Mouse (Mus musculus): ENCODE results near the gene Ndufs8. TPM values are rescaled to one million over a fixed set of nuclear protein-coding genes. Genes with fewer than 3 reads are reported as not detected.

Gene Ndufs8
- polyA plus RNA-seq, 1 experiment from 2014 or later, result 390 TPM

DNA sequence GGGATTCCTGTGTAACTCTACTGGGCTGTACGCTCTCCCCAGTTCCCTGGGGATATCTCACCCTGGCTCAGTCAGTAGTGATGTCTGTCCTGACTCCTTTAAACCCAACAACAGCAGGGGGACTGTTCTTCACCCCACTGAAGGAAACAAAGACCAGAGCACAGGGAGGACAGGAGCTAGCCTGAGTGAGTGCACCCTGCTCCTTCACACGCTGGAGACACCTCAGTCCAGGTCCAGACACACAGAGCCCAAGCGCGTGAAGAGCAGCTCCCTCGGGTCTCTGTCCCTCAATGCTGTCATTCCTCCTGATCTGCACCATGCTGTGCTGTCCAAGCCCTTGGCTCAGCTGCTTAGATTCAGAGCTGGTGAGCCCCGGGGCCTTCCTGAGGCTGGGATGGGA is 14.1 kb upstream of the Ndufs8 start:
- Histone ChIP-seq H3K9ac (ENCODE audit: low read length) (no peak overlapping the region), H3K36me3 (ENCODE audit: control insufficient read depth, insufficient read depth, low read length) (no peaks in the 10 kb centered on the region), H3K4me1 (replicated peaks; ENCODE audit: control insufficient read depth, insufficient read depth, low read length) (peaks cover 10% of the 10 kb centered on the region), H3K9me3 (ENCODE audit: control insufficient read depth, low read length) (no peaks in the 10 kb centered on the region), H3K4me3 (ENCODE audit: low read depth, low read length) (no peak overlapping the region), H3K27me3 (replicated peaks; ENCODE audit: control insufficient read depth, insufficient read depth, low read length) (no peaks in the 10 kb centered on the region), H3K4me2 (ENCODE audit: low read length) (no peak overlapping the region), H3K27ac (ENCODE audit: low read depth) (no peak overlapping the region)
- 73% methylated on average over 6 of the region's 6 CpGs for WGBS
- no peak for ATAC-seq (replicated peaks; ENCODE audit: low FRiP score, low TSS enrichment, low read depth)
- DNase-seq (ENCODE audit: low spot score), result no peak

DNA sequence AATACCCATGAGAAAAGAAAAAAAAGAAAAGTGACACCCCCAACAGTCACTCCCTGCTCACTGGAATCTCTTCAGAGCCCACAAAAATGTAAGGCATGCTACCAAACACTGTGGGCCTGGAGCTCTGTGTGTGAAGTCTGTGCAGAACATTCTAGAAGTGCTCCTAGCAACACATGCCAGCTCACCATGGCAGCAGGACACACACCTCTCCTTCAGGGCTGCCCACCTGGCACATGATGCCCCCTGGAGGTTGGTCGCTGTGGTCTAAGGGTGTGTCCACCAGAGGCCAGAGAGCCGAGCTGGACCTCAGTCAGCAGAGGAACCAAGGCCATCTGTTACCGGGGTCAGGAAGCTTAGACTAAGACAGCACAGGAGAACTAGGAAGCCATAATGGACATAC is 13.7 kb upstream of the Ndufs8 start:
- no peak for DNase-seq (ENCODE audit: low spot score)
- H3K36me3 ChIP-seq (ENCODE audit: control insufficient read depth, insufficient read depth, low read length), result no peaks in the 10 kb centered on the region
- no peaks in the 10 kb centered on the region for H3K27me3 ChIP-seq (replicated peaks; ENCODE audit: control insufficient read depth, insufficient read depth, low read length)
- no peak overlapping the region for H3K4me3 ChIP-seq (ENCODE audit: low read depth, low read length)
- no peak overlapping the region for H3K27ac ChIP-seq (ENCODE audit: low read depth)
- ATAC-seq (replicated peaks; ENCODE audit: low FRiP score, low TSS enrichment, low read depth), result no peak
- 60% methylated on average over 3 of the region's 3 CpGs for WGBS
- H3K4me2 ChIP-seq (ENCODE audit: low read length), result no peak overlapping the region
- no peaks in the 10 kb centered on the region for H3K9me3 ChIP-seq (ENCODE audit: control insufficient read depth, low read length)
- H3K9ac ChIP-seq (ENCODE audit: low read length), result no peak overlapping the region
- H3K4me1 ChIP-seq (replicated peaks; ENCODE audit: control insufficient read depth, insufficient read depth, low read length), result peaks cover 10% of the 10 kb centered on the region

DNA sequence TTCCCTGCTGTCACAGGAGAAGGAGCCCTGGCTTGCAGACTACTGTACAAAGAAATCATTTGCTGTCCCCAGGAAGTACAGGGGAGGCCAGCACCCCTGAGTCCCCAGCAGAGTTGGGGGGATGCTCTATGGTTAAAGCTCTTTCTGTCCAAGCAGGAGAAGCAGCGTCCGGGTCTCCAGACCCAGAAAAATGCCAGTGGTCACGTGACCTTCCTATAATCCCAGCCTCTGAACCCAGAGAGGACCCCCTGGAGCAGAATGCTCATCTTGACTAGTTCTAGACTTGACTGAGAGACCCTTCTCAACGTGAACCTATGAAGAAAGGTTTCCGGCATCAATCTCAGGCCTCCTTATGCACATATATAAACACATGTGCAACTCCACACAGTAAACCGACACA is 13.3 kb upstream of the Ndufs8 start:
- Histone ChIP-seq H3K27ac (ENCODE audit: low read depth) (no peak overlapping the region), H3K4me1 (replicated peaks; ENCODE audit: control insufficient read depth, insufficient read depth, low read length) (peaks cover 10% of the 10 kb centered on the region), H3K4me3 (ENCODE audit: low read depth, low read length) (no peak overlapping the region), H3K9me3 (ENCODE audit: control insufficient read depth, low read length) (no peaks in the 10 kb centered on the region), H3K27me3 (replicated peaks; ENCODE audit: control insufficient read depth, insufficient read depth, low read length) (no peaks in the 10 kb centered on the region), H3K4me2 (ENCODE audit: low read length) (no peak overlapping the region), H3K36me3 (ENCODE audit: control insufficient read depth, insufficient read depth, low read length) (no peaks in the 10 kb centered on the region), H3K9ac (ENCODE audit: low read length) (no peak overlapping the region)
- no peak for ATAC-seq (replicated peaks; ENCODE audit: low FRiP score, low TSS enrichment, low read depth)
- no peak for DNase-seq (ENCODE audit: low spot score)
- WGBS, result 77% methylated on average over 6 of the region's 6 CpGs

DNA sequence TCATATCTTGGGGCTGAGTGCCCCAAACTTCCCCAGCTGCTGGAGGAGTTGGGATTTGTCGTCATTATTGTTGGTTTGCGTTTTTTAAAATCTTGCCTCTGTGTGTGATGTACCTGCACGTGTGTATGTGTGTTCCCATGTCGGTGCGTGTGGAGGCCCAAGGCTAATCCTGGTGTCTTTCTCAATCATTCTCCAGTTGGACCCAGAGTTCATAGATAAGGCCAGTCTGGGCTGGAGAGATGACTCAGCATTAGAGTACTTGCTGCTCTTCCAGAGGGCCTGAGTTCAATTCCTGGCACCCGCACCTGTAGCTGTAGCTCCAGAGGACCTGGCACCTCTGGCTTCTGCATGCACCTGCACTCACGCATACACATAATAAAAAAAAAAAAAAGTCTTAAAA is 12.3 kb upstream of the Ndufs8 start:
- Histone ChIP-seq H3K27me3 (replicated peaks; ENCODE audit: control insufficient read depth, insufficient read depth, low read length) (no peaks in the 10 kb centered on the region), H3K4me1 (replicated peaks; ENCODE audit: control insufficient read depth, insufficient read depth, low read length) (peaks cover 10% of the 10 kb centered on the region), H3K27ac (ENCODE audit: low read depth) (no peak overlapping the region), H3K4me3 (ENCODE audit: low read depth, low read length) (no peak overlapping the region), H3K36me3 (ENCODE audit: control insufficient read depth, insufficient read depth, low read length) (no peaks in the 10 kb centered on the region), H3K9me3 (ENCODE audit: control insufficient read depth, low read length) (no peaks in the 10 kb centered on the region), H3K4me2 (ENCODE audit: low read length) (no peak overlapping the region), H3K9ac (ENCODE audit: low read length) (no peak overlapping the region)
- ATAC-seq (replicated peaks; ENCODE audit: low FRiP score, low TSS enrichment, low read depth) (no peak), DNase-seq (ENCODE audit: low spot score) (no peak)
- 92% methylated on average over 7 of the region's 7 CpGs for WGBS

DNA sequence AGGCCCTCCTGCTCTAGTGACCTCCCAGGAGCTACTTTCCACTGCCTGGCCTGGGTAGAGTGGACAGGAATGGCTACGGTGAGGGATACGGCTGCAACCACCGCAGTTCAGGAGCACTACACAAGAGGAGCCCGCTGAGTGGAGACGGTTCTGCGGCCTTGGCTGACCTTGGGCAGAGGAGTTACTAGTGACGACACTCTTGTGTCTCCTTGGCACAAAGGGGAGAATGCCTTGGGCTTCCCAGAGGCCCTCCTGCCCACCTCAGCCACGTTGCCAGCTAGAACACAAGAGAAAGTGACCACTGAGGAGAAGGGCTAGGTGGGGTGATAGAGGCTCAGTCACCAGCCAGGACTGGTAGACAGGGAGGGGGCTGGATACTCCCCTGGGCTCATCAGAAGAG is 11.6 kb upstream of the Ndufs8 start:
- DNase-seq (ENCODE audit: low spot score) (no peak), ATAC-seq (replicated peaks; ENCODE audit: low FRiP score, low TSS enrichment, low read depth) (no peak)
- Histone ChIP-seq H3K4me3 (ENCODE audit: low read depth, low read length) (no peak overlapping the region), H3K9ac (ENCODE audit: low read length) (no peak overlapping the region), H3K4me1 (replicated peaks; ENCODE audit: control insufficient read depth, insufficient read depth, low read length) (peaks cover 4% of the 10 kb centered on the region), H3K4me2 (ENCODE audit: low read length) (no peak overlapping the region), H3K36me3 (ENCODE audit: control insufficient read depth, insufficient read depth, low read length) (no peaks in the 10 kb centered on the region), H3K27ac (ENCODE audit: low read depth) (no peak overlapping the region), H3K27me3 (replicated peaks; ENCODE audit: control insufficient read depth, insufficient read depth, low read length) (no peaks in the 10 kb centered on the region), H3K9me3 (ENCODE audit: control insufficient read depth, low read length) (no peaks in the 10 kb centered on the region)
- 72% methylated on average over 8 of the region's 8 CpGs for WGBS

DNA sequence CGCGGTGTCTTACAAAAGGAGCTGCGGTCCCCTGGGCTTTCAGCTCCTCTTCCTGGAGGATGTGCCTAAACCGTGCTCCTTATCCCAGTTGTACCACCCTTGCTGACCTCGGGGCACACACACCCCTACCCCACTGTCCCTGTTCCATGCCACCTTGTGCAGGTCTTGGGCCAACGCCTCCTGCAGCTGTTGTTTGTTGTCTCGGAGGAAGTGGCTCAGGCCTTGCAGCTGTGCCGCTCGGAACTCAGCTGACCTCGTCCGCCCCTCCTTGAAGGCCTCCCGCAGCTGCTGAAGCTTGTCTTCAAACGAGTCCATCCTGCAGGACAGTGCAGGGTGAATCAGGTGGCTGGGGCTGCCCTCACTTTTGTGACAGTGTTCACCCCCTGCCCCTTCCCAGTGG is 11.0 kb upstream of the Ndufs8 start:
- H3K27ac ChIP-seq (ENCODE audit: low read depth), result 0 out of 2 replicates have a peak overlapping the region, but pooled peaks have one; percentile 34
- H3K4me2 ChIP-seq (ENCODE audit: low read length), result no peak overlapping the region
- 50% methylated on average over 13 of the region's 13 CpGs for WGBS
- no peaks in the 10 kb centered on the region for H3K9me3 ChIP-seq (ENCODE audit: control insufficient read depth, low read length)
- no peak overlapping the region for H3K4me3 ChIP-seq (ENCODE audit: low read depth, low read length)
- no peak overlapping the region for H3K9ac ChIP-seq (ENCODE audit: low read length)
- no peaks in the 10 kb centered on the region; the same call in 1 of the 2 replicates for H3K4me1 ChIP-seq (replicated peaks; ENCODE audit: control insufficient read depth, insufficient read depth, low read length)
- H3K36me3 ChIP-seq (ENCODE audit: control insufficient read depth, insufficient read depth, low read length), result no peaks in the 10 kb centered on the region
- DNase-seq (ENCODE audit: low spot score) (no peak), ATAC-seq (replicated peaks; ENCODE audit: low FRiP score, low TSS enrichment, low read depth) (no peak)
- no peaks in the 10 kb centered on the region for H3K27me3 ChIP-seq (replicated peaks; ENCODE audit: control insufficient read depth, insufficient read depth, low read length)

DNA sequence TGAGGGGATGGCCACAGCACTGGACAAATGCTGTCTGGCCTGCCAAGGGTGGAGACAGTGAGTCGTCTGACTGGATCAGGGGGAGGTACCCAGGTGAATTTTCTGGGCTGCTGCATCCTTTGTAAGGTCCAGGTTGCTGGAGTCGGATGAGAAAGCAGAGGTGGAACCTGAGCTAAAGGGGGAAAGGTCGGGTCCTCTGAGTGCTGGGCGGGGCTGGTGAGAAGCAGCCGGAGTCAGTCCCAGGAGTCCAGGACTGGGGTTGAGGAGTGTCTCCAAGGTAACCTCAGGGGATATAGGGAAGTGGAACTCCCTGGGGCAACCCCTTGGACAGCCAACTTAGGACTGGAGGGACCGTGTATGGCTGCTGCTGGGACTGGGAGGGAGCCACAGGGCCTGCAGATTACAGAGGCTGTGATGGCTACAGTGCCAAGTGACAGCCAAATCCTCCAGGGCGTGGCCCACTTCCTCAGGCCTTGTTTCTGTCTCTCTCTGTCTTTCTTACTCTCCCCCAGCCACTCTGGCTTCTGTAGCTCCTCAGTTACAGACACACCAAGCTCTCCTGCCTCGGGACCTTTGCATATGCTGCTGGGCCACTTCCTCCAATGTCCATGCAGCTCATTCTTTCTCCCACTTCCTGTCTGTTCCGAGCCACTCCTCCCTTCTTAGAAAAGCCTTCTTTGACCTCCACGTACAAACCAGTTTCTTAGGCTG is 10.2 kb upstream of the Ndufs8 start:
- H3K4me2 ChIP-seq (ENCODE audit: low read length), result no peak overlapping the region
- H3K4me1 ChIP-seq (replicated peaks; ENCODE audit: control insufficient read depth, insufficient read depth, low read length), result no peaks in the 10 kb centered on the region; the same call in 1 of the 2 replicates
- no peak for ATAC-seq (replicated peaks; ENCODE audit: low FRiP score, low TSS enrichment, low read depth)
- no peaks in the 10 kb centered on the region for H3K36me3 ChIP-seq (ENCODE audit: control insufficient read depth, insufficient read depth, low read length)
- no peak overlapping the region for H3K4me3 ChIP-seq (ENCODE audit: low read depth, low read length)
- H3K9ac ChIP-seq (ENCODE audit: low read length), result no peak overlapping the region
- no peak overlapping the region for H3K27ac ChIP-seq (ENCODE audit: low read depth)
- no peaks in the 10 kb centered on the region for H3K27me3 ChIP-seq (replicated peaks; ENCODE audit: control insufficient read depth, insufficient read depth, low read length)
- no peak for DNase-seq (ENCODE audit: low spot score)
- whole genome bisulfite sequencing, result 53% methylated on average over 10 of the region's 10 CpGs
- no peaks in the 10 kb centered on the region for H3K9me3 ChIP-seq (ENCODE audit: control insufficient read depth, low read length)

DNA sequence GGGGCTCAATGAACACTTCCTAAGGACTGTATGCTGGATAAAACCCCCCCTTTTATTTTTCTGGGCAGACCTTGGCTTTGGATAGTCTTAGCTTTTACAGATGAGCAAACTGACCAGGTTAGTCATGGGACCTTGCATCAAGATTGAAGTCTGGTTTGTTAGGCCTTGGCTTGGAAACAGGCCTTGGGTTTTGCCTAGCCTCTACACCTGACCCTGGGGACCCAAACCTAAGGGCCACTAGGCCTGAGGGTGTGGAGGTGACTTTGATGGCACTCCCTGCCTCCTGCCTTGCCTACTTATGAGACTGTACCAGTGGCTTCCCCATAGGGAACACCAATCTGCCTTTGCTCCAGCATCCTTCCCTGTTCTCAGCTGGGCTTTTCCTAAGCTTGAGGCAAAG is 7.4 kb upstream of the Ndufs8 start:
- ATAC-seq (replicated peaks; ENCODE audit: low FRiP score, low TSS enrichment, low read depth) (no peak), DNase-seq (ENCODE audit: low spot score) (no peak)
- Histone ChIP-seq H3K9ac (ENCODE audit: low read length) (no peak overlapping the region), H3K36me3 (ENCODE audit: control insufficient read depth, insufficient read depth, low read length) (no peaks in the 10 kb centered on the region), H3K9me3 (ENCODE audit: control insufficient read depth, low read length) (no peaks in the 10 kb centered on the region), H3K4me1 (replicated peaks; ENCODE audit: control insufficient read depth, insufficient read depth, low read length) (no peaks in the 10 kb centered on the region; the same call in 1 of the 2 replicates), H3K27ac (ENCODE audit: low read depth) (no peak overlapping the region), H3K4me2 (ENCODE audit: low read length) (no peak overlapping the region), H3K27me3 (replicated peaks; ENCODE audit: control insufficient read depth, insufficient read depth, low read length) (no peaks in the 10 kb centered on the region), H3K4me3 (ENCODE audit: low read depth, low read length) (no peak overlapping the region)

DNA sequence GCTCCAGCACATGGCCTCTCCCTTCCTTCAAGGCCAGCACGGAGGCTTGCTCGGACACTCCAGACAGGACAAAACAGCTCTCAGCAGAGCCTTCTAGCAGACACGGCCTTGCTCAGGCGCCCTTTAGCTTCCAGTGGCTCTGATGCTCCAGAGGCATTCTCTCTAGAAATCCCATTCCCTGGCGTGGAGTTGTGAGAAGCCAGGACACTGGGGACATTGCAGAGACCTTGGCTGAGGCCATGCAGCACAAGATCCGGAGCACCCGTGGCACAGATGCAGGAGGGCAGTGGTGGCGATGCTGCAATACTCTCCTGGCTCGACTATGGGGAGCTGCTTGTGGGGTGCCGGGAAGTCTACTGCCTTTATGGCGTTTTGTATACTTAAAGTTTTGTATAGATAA is 4.2 kb upstream of the Ndufs8 start:
- Histone ChIP-seq H3K9me3 (ENCODE audit: control insufficient read depth, low read length) (no peaks in the 10 kb centered on the region), H3K27me3 (replicated peaks; ENCODE audit: control insufficient read depth, insufficient read depth, low read length) (no peaks in the 10 kb centered on the region), H3K9ac (ENCODE audit: low read length) (no peak overlapping the region), H3K27ac (ENCODE audit: low read depth) (no peak overlapping the region), H3K4me2 (ENCODE audit: low read length) (no peak overlapping the region), H3K4me3 (ENCODE audit: low read depth, low read length) (no peak overlapping the region), H3K4me1 (replicated peaks; ENCODE audit: control insufficient read depth, insufficient read depth, low read length) (peaks cover 9% of the 10 kb centered on the region), H3K36me3 (ENCODE audit: control insufficient read depth, insufficient read depth, low read length) (no peaks in the 10 kb centered on the region)
- ATAC-seq (replicated peaks; ENCODE audit: low FRiP score, low TSS enrichment, low read depth) (no peak), DNase-seq (ENCODE audit: low spot score) (no peak)
- WGBS, result 75% methylated on average over 11 of the region's 11 CpGs

Data from intestine, embryonic 14.5 days (tissue).